15 mouse cellular contexts compared by ENCODE assay signal in the genomic region with DNA sequence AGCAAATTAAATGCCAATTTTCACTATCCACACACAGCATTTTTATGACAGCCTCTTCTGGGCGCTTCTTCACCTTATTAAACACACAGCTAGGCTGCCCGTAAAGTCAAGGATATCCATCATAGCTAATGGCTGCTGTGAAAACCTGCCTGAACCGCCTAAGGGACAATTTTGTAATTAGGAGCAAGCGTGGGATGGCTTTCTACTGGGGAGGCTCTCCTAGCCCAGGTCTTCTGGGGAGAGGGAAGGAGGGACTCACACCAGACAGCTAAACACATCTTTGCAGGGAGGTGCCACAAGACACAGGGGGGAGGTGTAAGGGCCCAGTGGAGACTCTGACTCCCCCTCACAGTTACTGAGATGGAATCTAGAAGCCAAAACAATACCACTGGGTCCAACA.
DNase-seq lines count a peak whose midpoint lies in the region; ATAC-seq and TF ChIP-seq lines count a peak whose summit lies in the region.
"Had no signal": no experiment of that assay in that cellular context is flagged by ENCODE, and none has a peak within 500 bp of the region (broad histone marks: within the 10 kb centered on the region; RNA-seq: fewer than 3 reads in every experiment).

No protein-coding gene starts in this region.

- no peak overlapping the region for H3K27ac ChIP-seq in kidney, embryonic 14.5 days (ENCODE audit: low read depth, low read length)
- H3K27ac ChIP-seq in midbrain, postnatal 0 days (ENCODE audit: low read depth, low read length), result peak overlapping the region; percentile 32; the same call in 1 of the 2 replicates
- H3K27ac ChIP-seq in midbrain, embryonic 16.5 days (ENCODE audit: low read length), result no peak overlapping the region
- H3K27ac ChIP-seq in hindbrain, embryonic 13.5 days, result peak overlapping the region; percentile 70
- peak overlapping the region; percentile 64 for H3K27ac ChIP-seq in neural tube, embryonic 15.5 days (replicated peaks)
- H3K27ac ChIP-seq: limb, embryonic 13.5 days; liver, embryonic 14.5 days; stomach, embryonic 15.5 days had no signal

- no peaks in the 10 kb centered on the region for H3K9me3 ChIP-seq in kidney, embryonic 14.5 days (ENCODE audit: control insufficient read depth, low read length)
- no peaks in the 10 kb centered on the region for H3K9me3 ChIP-seq in midbrain, postnatal 0 days (ENCODE audit: low read length)
- H3K9me3 ChIP-seq in midbrain, embryonic 16.5 days (replicated peaks; ENCODE audit: control insufficient read depth, low read length, poor library complexity, severe bottlenecking), result 0 out of 2 replicates have a peak, but pooled peaks cover 2% of the 10 kb centered on the region
- no peaks in the 10 kb centered on the region for H3K9me3 ChIP-seq in hindbrain, embryonic 13.5 days
- no peaks in the 10 kb centered on the region for H3K9me3 ChIP-seq in neural tube, embryonic 15.5 days (replicated peaks)
- H3K9me3 ChIP-seq: limb, embryonic 13.5 days; stomach, embryonic 15.5 days had no signal

- no peak overlapping the region for H3K4me3 ChIP-seq in kidney, embryonic 14.5 days (ENCODE audit: low read length)
- no peak overlapping the region for H3K4me3 ChIP-seq in midbrain, postnatal 0 days (ENCODE audit: low read depth, low read length)
- no peak overlapping the region for H3K4me3 ChIP-seq in midbrain, embryonic 16.5 days (ENCODE audit: low read depth, low read length)
- no peak overlapping the region for H3K4me3 ChIP-seq in hindbrain, embryonic 13.5 days
- no peak overlapping the region for H3K4me3 ChIP-seq in neural tube, embryonic 15.5 days (replicated peaks)
- H3K4me3 ChIP-seq: limb, embryonic 13.5 days; stomach, embryonic 15.5 days had no signal

- no peaks in the 10 kb centered on the region for H3K36me3 ChIP-seq in kidney, embryonic 14.5 days (ENCODE audit: control insufficient read depth, insufficient read depth, low read length)
- H3K36me3 ChIP-seq in midbrain, postnatal 0 days (ENCODE audit: insufficient read depth, low read length), result no peaks in the 10 kb centered on the region
- H3K36me3 ChIP-seq in midbrain, embryonic 16.5 days (ENCODE audit: control insufficient read depth, insufficient read depth, low read length), result no peaks in the 10 kb centered on the region
- H3K36me3 ChIP-seq in hindbrain, embryonic 13.5 days, result no peaks in the 10 kb centered on the region
- H3K36me3 ChIP-seq in neural tube, embryonic 15.5 days, result no peaks in the 10 kb centered on the region
- H3K36me3 ChIP-seq: limb, embryonic 13.5 days; stomach, embryonic 15.5 days had no signal

- DNase-seq in kidney, adult 8-10 months, result no peak
- peak; percentile 27 for DNase-seq in midbrain, postnatal 0 days (ENCODE audit: low spot score)
- no peak for DNase-seq in left cerebral cortex, postnatal 25 days (ENCODE audit: low spot score in 2 of 2)
- DNase-seq: adrenal gland, postnatal 25 days; gastrocnemius, postnatal 10 days; kidney, adult 18-20 months; spleen, adult 18-20 months had no signal

- H3K9ac ChIP-seq in kidney, embryonic 14.5 days (ENCODE audit: low read depth, low read length), result no peak overlapping the region
- H3K9ac ChIP-seq in midbrain, postnatal 0 days (replicated peaks; ENCODE audit: low read length, poor library complexity, severe bottlenecking), result no peak overlapping the region
- H3K9ac ChIP-seq in midbrain, embryonic 16.5 days (ENCODE audit: low read depth, low read length), result no peak overlapping the region
- H3K9ac ChIP-seq in hindbrain, embryonic 13.5 days, result no peak overlapping the region
- no peak overlapping the region for H3K9ac ChIP-seq in neural tube, embryonic 15.5 days (replicated peaks)
- H3K9ac ChIP-seq: limb, embryonic 13.5 days; liver, embryonic 14.5 days; stomach, embryonic 15.5 days had no signal

- WGBS in kidney, embryonic 14.5 days, result 26% methylated on average over 4 of the region's 4 CpGs
- WGBS in midbrain, postnatal 0 days, result 59% methylated on average over 4 of the region's 4 CpGs
- 49% methylated on average over 4 of the region's 4 CpGs for WGBS in midbrain, embryonic 16.5 days
- WGBS in hindbrain, embryonic 13.5 days, result 36% methylated on average over 4 of the region's 4 CpGs
- WGBS in neural tube, embryonic 15.5 days, result 35% methylated on average over 4 of the region's 4 CpGs

- no peak overlapping the region for H3K4me2 ChIP-seq in kidney, embryonic 14.5 days (replicated peaks; ENCODE audit: low read depth, low read length)
- H3K4me2 ChIP-seq in midbrain, postnatal 0 days (ENCODE audit: low read depth, low read length, poor library complexity, severe bottlenecking), result no peak overlapping the region
- no peak overlapping the region for H3K4me2 ChIP-seq in midbrain, embryonic 16.5 days (ENCODE audit: low read length)
- no peak overlapping the region for H3K4me2 ChIP-seq in hindbrain, embryonic 13.5 days
- no peak overlapping the region for H3K4me2 ChIP-seq in neural tube, embryonic 15.5 days
- H3K4me2 ChIP-seq: limb, embryonic 13.5 days; stomach, embryonic 15.5 days had no signal

- ATAC-seq in kidney, embryonic 14.5 days (ENCODE audit: low FRiP score, low TSS enrichment), result peak; percentile 77
- ATAC-seq in midbrain, postnatal 0 days (ENCODE audit: low FRiP score), result no peak
- ATAC-seq in midbrain, embryonic 16.5 days, result no peak; the same call in 1 of the 2 replicates
- ATAC-seq in hindbrain, embryonic 13.5 days (ENCODE audit: low FRiP score), result peak; percentile 52; the same call in 1 of the 2 replicates
- ATAC-seq in neural tube, embryonic 15.5 days (ENCODE audit: low FRiP score), result peak; percentile 51; the same call in 1 of the 2 replicates
- ATAC-seq: lung, postnatal 0 days had no signal

- no peak for TF ChIP-seq CTCF in midbrain, postnatal 0 days (IDR thresholded peaks at IDR 0.05)

- no peaks in the 10 kb centered on the region for H3K27me3 ChIP-seq in kidney, embryonic 14.5 days (ENCODE audit: control insufficient read depth, insufficient read depth, low read length)
- no peaks in the 10 kb centered on the region for H3K27me3 ChIP-seq in midbrain, postnatal 0 days (ENCODE audit: insufficient read depth, low read length)
- H3K27me3 ChIP-seq in midbrain, embryonic 16.5 days (ENCODE audit: control insufficient read depth, insufficient read depth, low read depth, low read length), result no peaks in the 10 kb centered on the region
- H3K27me3 ChIP-seq in hindbrain, embryonic 13.5 days, result no peaks in the 10 kb centered on the region
- no peaks in the 10 kb centered on the region for H3K27me3 ChIP-seq in neural tube, embryonic 15.5 days (replicated peaks)
- H3K27me3 ChIP-seq: limb, embryonic 13.5 days; stomach, embryonic 15.5 days had no signal

- intact Hi-C loops in left cerebral cortex, postnatal 25 days (cut with DNase I), result no loop called here

- H3K4me1 ChIP-seq in kidney, embryonic 14.5 days (ENCODE audit: control insufficient read depth, insufficient read depth, low read length), result peaks cover 14% of the 10 kb centered on the region; the same call in 1 of the 2 replicates
- H3K4me1 ChIP-seq in midbrain, postnatal 0 days (ENCODE audit: insufficient read depth, low read length), result no peaks in the 10 kb centered on the region
- H3K4me1 ChIP-seq in midbrain, embryonic 16.5 days (ENCODE audit: control insufficient read depth, insufficient read depth, low read length), result peaks cover 18% of the 10 kb centered on the region
- H3K4me1 ChIP-seq in hindbrain, embryonic 13.5 days (replicated peaks), result peaks cover 35% of the 10 kb centered on the region
- peaks cover 41% of the 10 kb centered on the region for H3K4me1 ChIP-seq in neural tube, embryonic 15.5 days

Comparison
In these comparisons a context has a peak if more than half of its experiments do, and no peak if none do; other contexts are left out.
1. H3K27ac ChIP-seq: peak in midbrain, postnatal 0 days (single experiment), hindbrain, embryonic 13.5 days (single experiment) and neural tube, embryonic 15.5 days (single experiment); none in kidney, embryonic 14.5 days (single experiment) and midbrain, embryonic 16.5 days (single experiment).
2. ATAC-seq: peak in kidney, embryonic 14.5 days (single experiment), hindbrain, embryonic 13.5 days (single experiment) and neural tube, embryonic 15.5 days (single experiment); none in midbrain, postnatal 0 days (single experiment) and midbrain, embryonic 16.5 days (single experiment).